ENCODE assay signal across 28 mouse cellular contexts in the genomic region with DNA sequence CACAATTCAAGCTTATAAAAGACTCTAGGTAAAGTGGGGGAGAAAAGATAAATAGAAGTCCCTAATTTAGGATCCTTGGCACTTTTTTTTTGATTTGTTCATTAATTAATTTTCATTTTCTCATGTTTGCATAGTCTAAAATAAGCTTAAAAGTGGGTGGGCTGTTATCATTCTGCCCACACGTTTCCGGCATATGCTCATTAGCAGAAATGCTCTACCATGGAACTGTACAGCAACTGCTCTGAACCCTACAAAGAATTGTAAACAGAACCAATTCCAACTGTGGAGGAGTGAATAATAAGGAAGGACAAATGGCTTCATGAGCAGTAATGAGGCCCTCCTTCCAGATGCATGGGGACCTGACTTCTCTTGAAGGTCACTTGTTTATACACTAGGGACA.
A peak's percentile ranks its signal among the peaks of the same experiment; 100 is the strongest.
DNase-seq lines count a peak whose midpoint lies in the region; ATAC-seq and TF ChIP-seq lines count a peak whose summit lies in the region.
"Had no signal": no experiment of that assay in that cellular context is flagged by ENCODE, and none has a peak within 500 bp of the region (broad histone marks: within the 10 kb centered on the region; RNA-seq: fewer than 3 reads in every experiment).

No protein-coding gene starts in this region.

- peak; percentile 39 for DNase-seq in layer of hippocampus, adult 11-12 months (ENCODE audit: low spot score)
- no peak for DNase-seq in layer of hippocampus, postnatal 10 days (ENCODE audit: low spot score in 2 of 2)
- peak; percentile 28 for DNase-seq in Muller cell, postnatal 12 days (ENCODE audit: inconsistent ontology term)
- DNase-seq in layer of hippocampus, adult 9-10 months (ENCODE audit: low spot score), result peak; percentile 24
- peak; percentile 17 for DNase-seq in telencephalon, adult 2 months (ENCODE audit: low read depth, low spot score)
- no peak for DNase-seq in kidney, adult 2 months
- DNase-seq: adrenal gland, postnatal 10 days; adrenal gland, postnatal 36 days; cerebellum, adult 11 months; cerebellum, adult 8-10 months; cerebellum, postnatal 10 days; cerebellum, postnatal 36 days; embryo, embryonic 11 days; gastrocnemius, postnatal 10 days; gastrocnemius, postnatal 36 days; heart, adult 2 months; heart, postnatal 14 days; heart, postnatal 4 days had no signal

- no peak overlapping the region for H3K4me3 ChIP-seq in forebrain, embryonic 15.5 days
- H3K4me3 ChIP-seq in kidney, adult 2 months (ENCODE audit: insufficient read depth, low read depth, low read length), result no peak overlapping the region
- H3K4me3 ChIP-seq: embryonic facial prominence, embryonic 10.5 days; embryonic facial prominence, embryonic 13.5 days; erythroblast, embryonic 14.5 days; forebrain, embryonic 12.5 days; heart, adult 2 months; heart, embryonic 10.5 days; heart, embryonic 13.5 days had no signal

- ATAC-seq in forebrain, embryonic 15.5 days (replicated peaks), result no peak
- ATAC-seq: forebrain, embryonic 16.5 days; Patski had no signal

- no peaks in the 10 kb centered on the region for H3K27me3 ChIP-seq in forebrain, embryonic 15.5 days
- H3K27me3 ChIP-seq in kidney, adult 2 months (replicated peaks; ENCODE audit: control insufficient read depth, insufficient read depth, low read length), result no peaks in the 10 kb centered on the region
- H3K27me3 ChIP-seq: embryonic facial prominence, embryonic 13.5 days; forebrain, embryonic 12.5 days; heart, embryonic 13.5 days; Patski had no signal

- no peak for TF ChIP-seq CTCF in kidney, adult 2 months (conservative IDR thresholded peaks at IDR 0.05; ENCODE audit: insufficient read depth, insufficient read length, low read depth, low read length)

- H3K4me1 ChIP-seq in forebrain, embryonic 15.5 days, result no peaks in the 10 kb centered on the region
- no peaks in the 10 kb centered on the region for H3K4me1 ChIP-seq in kidney, adult 2 months (ENCODE audit: control insufficient read depth, insufficient read depth, low read length)
- H3K4me1 ChIP-seq: embryonic facial prominence, embryonic 10.5 days; embryonic facial prominence, embryonic 13.5 days; forebrain, embryonic 12.5 days; heart, embryonic 10.5 days had no signal

- WGBS in forebrain, embryonic 15.5 days, result 58% methylated on average over 2 of the region's 2 CpGs
- 79% methylated on average over 2 of the region's 2 CpGs for WGBS in kidney, adult 2 months

- H3K36me3 ChIP-seq in forebrain, embryonic 15.5 days, result no peaks in the 10 kb centered on the region
- no peaks in the 10 kb centered on the region for H3K36me3 ChIP-seq in kidney, adult 2 months (ENCODE audit: control insufficient read depth, insufficient read depth, low read length)
- H3K36me3 ChIP-seq: embryonic facial prominence, embryonic 10.5 days; embryonic facial prominence, embryonic 13.5 days; forebrain, embryonic 12.5 days; heart, embryonic 10.5 days; heart, embryonic 13.5 days had no signal

- H3K9ac ChIP-seq in forebrain, embryonic 15.5 days (replicated peaks), result no peak overlapping the region
- H3K9ac ChIP-seq: embryonic facial prominence, embryonic 13.5 days; forebrain, embryonic 12.5 days; heart, embryonic 13.5 days; hindbrain, embryonic 14.5 days had no signal

- H3K4me2 ChIP-seq in forebrain, embryonic 15.5 days (replicated peaks), result no peak overlapping the region
- H3K4me2 ChIP-seq: embryonic facial prominence, embryonic 13.5 days; forebrain, embryonic 12.5 days; heart, embryonic 13.5 days; hindbrain, embryonic 14.5 days had no signal

- TF ChIP-seq POLR2A in kidney, adult 2 months (IDR thresholded peaks at IDR 0.05; ENCODE audit: low read depth, low read length), result no peak

- H3K9me3 ChIP-seq in forebrain, embryonic 15.5 days, result no peaks in the 10 kb centered on the region
- H3K9me3 ChIP-seq: embryonic facial prominence, embryonic 10.5 days; embryonic facial prominence, embryonic 13.5 days; forebrain, embryonic 12.5 days; heart, embryonic 10.5 days; heart, embryonic 13.5 days had no signal

- H3K27ac ChIP-seq in forebrain, embryonic 15.5 days (replicated peaks), result no peak overlapping the region
- H3K27ac ChIP-seq in kidney, adult 2 months (ENCODE audit: insufficient read depth, low read depth, low read length), result no peak overlapping the region
- H3K27ac ChIP-seq: embryonic facial prominence, embryonic 10.5 days; embryonic facial prominence, embryonic 13.5 days; forebrain, embryonic 12.5 days; heart, adult 2 months; heart, embryonic 10.5 days; heart, embryonic 13.5 days; hindbrain, embryonic 14.5 days had no signal

Comparison
In these comparisons a context has a peak if more than half of its experiments do, and no peak if none do; other contexts are left out.
1. DNase-seq: peak in layer of hippocampus, adult 11-12 months (single experiment), Muller cell, postnatal 12 days (single experiment), layer of hippocampus, adult 9-10 months (single experiment) and telencephalon, adult 2 months (single experiment); none in layer of hippocampus, postnatal 10 days (0 of 2) and kidney, adult 2 months (single experiment).